Mouse (Mus musculus) spleen, postnatal 14 days (tissue): ENCODE results near the gene Pip5k1b.

Experiments
- DNase-seq, 2 experiments: peaks; one replicate each; pipeline ENCODE4 v3.0.0; 2021 to 2022; ENCODE audit warnings: low spot score in 2 of 2

The Pip5k1b gene

DNA sequence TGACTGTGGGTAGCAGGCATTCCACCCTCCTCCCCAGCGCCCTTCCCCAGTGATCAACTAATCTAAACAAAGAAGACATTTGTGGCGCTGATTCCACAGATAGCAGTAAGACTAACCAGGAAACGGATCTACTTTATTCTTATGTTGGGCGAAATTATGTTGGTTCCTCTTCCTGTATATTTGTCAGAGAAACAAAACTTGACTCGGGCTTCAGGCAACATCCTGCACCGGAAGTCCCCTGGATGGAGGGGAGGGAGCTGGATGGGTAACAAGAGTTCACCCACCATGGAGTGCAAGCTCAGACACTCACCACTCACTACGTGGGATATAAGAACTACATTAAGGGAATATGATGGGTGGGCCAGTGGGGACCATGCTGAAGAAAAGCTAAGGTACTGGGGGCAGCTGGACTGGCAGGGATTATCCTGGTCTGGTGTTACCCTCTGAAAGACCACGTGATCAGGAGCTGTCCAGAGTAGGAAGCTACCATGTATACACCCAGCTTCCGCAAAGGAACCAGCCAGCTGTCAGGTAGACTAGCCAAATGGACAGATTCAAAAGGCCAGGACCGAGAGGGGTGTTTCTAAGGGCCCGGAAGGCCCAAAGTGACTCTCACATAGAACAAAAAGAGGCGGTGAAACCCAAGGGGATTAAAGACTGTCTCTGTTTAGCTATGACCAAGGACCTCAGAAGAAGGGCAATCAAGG is 219.1 kb downstream of the Pip5k1b start:
- DNase-seq = no peak

- no peak for DNase-seq
These were observed 219.9 kb downstream of the Pip5k1b start for GRCm38 (mm10) chr19:24335611-24336343.

- DNase-seq = no peak
These were observed 222.7 kb downstream of the Pip5k1b start for GRCm38 (mm10) chr19:24332956-24333355.

GRCm38 (mm10) chr19:24331274-24331673 is 224.4 kb downstream of the Pip5k1b start:
- no peak for DNase-seq

- DNase-seq = no peak
These were observed 225.3 kb downstream of the Pip5k1b start for GRCm38 (mm10) chr19:24330366-24330765.

GRCm38 (mm10) chr19:24327921-24328320 is 227.8 kb downstream of the Pip5k1b start:
- DNase-seq = no peak

DNA sequence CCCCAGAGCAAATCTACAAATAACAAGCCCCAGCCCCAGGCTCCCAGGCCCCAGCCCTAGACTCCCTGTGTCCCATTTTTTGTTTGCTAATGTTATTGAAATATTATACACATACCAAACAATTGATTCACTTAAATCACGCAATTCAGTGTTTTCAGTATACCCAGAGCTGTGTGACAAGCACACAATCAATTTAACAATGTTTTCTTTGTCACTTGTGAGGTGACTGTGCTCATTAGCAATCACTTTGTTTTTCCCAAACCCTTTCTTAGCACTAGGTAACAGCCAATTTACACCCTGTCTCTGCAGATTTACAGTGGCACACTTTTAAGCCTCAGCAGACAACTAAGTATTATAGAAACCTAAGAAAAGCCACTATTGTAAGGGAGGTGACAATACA is 228.7 kb downstream of the Pip5k1b start:
- no peak for DNase-seq

DNA sequence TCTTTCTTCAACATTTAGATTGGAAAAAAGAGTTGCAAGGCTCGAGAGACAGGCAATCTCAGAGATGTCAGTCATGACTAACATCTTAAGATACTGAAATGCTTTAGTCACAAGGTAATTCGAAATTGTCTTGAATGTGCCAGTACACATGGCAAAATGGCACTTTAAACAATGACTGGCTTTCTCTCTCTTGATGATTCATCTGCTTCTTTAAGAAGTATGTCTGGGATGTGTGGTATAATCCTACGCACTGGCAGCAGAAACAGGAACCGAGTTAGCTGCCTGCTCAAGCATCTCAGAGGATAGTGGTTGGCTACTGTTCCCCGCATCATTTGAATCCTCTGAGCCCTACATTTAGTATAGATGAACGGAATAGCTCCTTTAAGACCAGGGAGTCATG is 230.0 kb downstream of the Pip5k1b start:
- DNase-seq = no peak

- DNase-seq = no peak
These were observed 231.6 kb downstream of the Pip5k1b start for GRCm38 (mm10) chr19:24323841-24324613.

DNA sequence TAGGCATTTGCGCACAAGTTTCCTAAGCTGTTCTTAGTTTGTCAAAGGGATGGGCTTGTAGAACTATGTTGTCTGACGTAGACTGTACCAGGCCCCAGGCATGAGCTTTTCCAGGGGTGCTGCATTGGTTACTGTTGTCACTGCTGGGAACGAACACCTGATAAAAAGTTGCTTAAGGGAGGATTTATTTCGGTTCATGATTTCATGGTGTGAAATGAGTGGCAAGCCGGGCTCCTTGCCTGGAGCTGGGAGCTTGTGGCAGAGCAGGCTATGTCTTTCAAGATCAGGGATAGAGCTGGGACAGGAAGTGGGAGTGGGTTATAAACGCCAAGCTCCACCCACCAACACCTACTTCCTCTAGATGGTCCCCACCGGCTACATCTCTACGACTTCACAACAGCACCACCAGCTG is 233.8 kb downstream of the Pip5k1b start:
- DNase-seq = no peak

DNA sequence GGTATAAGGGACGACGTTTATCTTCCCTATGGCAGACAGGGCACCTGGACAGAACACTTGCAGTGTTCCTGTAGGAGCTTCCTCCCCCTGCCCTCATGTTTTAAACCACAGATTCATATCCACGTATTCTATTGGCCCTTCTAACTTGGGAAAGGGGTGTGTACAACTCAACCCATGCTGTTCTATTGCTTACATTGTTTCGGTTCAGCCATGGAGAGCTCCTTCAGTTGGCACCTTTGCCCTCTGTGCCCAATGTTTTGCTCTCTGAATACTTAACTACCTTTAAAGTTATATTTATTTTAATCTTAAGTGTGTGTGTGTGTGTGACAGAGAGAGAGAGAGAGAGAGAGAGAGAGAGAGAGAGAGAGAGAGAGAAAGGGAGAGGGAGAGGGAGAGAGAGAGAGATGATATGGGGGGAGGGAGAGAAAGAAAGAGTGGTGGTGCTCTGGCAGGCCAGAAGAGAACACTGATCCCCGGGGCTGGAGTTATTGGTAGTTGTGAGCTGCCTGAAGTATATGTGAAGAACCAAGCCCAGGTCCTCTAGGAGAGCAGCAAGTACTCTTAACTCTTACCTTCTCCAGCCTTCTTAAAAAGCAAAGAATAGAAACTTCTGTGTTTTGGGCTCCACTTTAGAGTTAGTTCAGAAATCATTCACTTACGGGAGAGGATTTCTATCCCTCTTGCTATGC is 234.3 kb downstream of the Pip5k1b start:
- DNase-seq = no peak

DNA sequence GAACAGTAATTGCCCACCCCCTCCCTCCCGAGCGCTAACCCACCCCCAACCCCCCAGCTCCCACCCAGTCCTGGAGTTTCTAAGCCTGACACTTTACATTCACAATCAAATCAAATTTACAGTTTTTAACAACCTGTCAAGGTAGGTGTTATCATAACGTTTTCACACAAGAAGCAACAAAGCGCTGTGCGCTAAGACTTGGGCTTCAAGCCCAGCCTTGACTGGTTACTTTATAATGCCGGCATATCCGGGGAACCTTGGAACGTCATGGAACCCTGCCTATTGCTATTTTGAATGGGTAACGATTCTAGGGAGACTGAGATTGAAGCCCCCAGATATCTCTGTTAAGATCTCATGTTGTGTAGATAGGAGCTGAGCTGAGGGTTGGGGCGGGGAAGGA is 237.5 kb downstream of the Pip5k1b start:
- DNase-seq = no peak

DNA sequence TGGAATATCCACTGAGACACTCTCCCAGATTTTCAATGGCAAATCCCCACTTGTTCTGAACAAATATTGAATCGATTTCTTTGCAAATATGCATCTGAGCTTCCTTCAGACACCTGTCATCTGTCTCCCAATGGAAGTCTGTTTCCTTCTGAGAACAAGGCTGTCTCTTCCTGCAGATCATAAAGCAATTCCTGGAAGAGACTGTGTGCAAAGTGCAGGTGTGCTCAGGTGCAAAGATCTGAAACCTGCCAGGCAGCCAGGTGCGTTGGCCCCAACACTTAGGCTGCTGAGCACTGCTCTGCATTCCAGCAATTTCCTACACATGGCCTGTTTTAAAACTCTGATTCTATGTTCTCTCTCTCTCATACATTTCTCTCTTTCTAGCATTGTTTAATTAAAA is 237.9 kb downstream of the Pip5k1b start:
- DNase-seq = no peak

DNA sequence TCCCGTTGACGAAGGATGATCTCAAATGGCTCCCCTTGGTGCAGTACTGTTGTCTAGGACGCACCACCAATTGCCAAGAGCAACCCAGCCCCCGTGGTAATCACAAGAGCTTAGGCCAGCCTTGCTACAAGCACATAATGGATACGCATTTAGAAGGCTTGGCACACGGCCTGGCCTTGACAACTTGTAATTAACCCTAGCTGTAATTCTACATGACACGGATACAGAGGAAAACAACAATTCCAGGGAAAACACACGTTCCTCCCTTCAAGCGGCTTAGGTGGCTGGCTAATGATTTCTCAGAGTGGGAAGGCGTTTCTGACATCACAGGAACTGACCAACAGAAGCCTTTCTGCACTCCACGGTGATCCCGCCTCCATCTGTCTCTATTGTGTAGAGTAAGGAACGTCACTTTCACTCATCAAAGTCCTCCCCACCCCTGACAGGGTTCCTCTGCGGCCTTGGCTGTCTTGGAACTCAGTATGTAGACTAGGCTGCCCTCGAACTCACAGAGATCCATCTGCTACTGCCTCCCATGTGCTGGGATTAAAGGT is 238.6 kb downstream of the Pip5k1b start:
- no peak for DNase-seq

DNA sequence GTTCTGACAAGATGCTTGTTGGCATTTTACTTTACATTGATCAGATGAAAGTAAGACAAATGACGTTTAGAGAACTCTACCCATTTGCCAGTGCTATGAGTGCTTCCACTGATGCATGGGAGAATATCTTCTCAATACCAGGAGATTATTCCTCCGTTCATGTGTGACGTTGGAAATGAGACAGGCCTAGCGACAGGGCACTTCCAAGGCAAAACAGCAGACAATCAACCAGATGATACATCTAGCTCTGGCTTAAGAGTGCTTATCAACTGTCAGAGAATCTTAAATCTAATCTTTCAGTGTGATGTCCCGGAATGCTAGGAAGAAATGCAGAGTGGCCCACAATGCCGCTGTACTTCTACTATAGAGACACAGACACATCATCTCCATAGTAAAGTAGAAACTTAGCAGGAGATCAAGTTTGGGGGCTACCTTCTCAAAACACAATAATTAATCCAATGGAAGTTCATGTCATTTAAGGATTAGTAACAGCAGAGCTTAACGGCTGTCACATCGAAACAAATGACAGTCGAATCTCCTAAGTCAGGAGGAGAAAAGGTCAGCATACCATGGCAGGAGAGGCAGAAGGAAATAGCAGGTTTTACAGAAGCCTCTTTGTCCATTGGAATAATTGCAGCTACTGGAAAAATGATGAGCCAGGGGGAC is 239.5 kb downstream of the Pip5k1b start:
- DNase-seq = no peak

GRCm38 (mm10) chr19:24315234-24315633 is 240.4 kb downstream of the Pip5k1b start:
- no peak for DNase-seq

DNA sequence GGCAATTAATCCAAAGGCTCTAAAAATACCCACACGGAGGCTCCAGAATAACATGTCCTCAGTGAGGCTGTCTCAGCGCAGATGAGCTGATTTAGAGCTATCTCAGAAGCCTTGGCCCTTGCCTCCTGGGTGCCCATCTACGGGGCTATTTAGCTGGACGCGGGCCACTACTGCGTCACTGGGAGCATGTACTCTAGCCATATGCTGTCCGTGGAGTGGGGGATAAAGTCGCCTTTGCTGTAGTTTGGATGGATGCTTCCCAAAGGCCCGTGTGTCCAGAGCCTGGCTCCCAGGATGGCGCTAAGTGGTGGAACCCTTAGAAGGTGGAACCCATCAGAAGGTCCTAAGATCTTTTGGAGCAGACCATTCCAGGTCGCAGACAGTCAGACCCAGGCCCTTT is 241.0 kb downstream of the Pip5k1b start:
- no peak for DNase-seq

- no peak for DNase-seq
These were observed 242.9 kb downstream of the Pip5k1b start for GRCm38 (mm10) chr19:24312556-24313342.

- no peak for DNase-seq
These were observed 243.6 kb downstream of the Pip5k1b start for GRCm38 (mm10) chr19:24312046-24312445.

DNA sequence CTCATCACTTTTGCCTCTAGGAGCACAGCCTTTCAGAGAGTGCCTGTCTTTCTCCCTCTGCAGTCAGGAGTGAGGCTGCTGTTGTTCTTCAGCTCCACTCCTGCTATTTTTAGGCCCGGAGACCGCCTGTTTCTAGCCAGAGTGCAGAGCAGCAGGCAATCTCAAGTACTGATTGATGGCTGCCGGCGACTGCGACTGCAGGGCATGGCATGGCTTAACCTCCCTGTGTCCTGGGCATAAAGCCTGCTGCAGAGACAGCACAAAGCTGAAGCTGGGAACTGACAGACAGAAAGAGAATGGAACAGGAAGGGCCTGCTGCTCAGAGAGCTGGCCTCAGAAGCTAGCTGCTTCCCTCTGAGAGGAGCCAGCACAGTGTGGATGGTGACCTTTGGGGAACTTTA is 247.4 kb downstream of the Pip5k1b start:
- DNase-seq = no peak
